Mouse (Mus musculus) forebrain, embryonic 11.5 days (tissue): ENCODE results near the gene Letm1. TPM values are rescaled to one million over a fixed set of nuclear protein-coding genes. Genes with fewer than 3 reads are reported as not detected.

ENCODE experiments used
- ATAC-seq: fragments of 200-750 bp; cut with Nextera tagmentation; replicated peaks from 2 replicates; pipeline ENCODE4 v1.8.0; 2017; ENCODE audit warnings: moderate TSS enrichment; ENCODE audit not compliant: low FRiP score
- DNase-seq: peaks from one replicate; pipeline ENCODE4 v3.0.0-alpha.2; 2017; ENCODE audit warnings: low spot score
- H3K27ac ChIP-seq: fragments of 300-500 bp; sonication (generic); 2 replicates; pipeline ENCODE4 v1.5.1; 2014; ENCODE audit warnings: low read depth, low read length
- H3K27me3 ChIP-seq: fragments of 300-500 bp; sonication (generic); 2 replicates; pipeline ENCODE4 v1.6.1; 2014; ENCODE audit warnings: mild to moderate bottlenecking, low read length, mixed read lengths; ENCODE audit not compliant: control insufficient read depth, insufficient read depth
- H3K36me3 ChIP-seq: fragments of 300-500 bp; sonication (generic); 2 replicates; pipeline ENCODE4 v1.6.1; 2014; ENCODE audit warnings: mild to moderate bottlenecking, low read length, moderate library complexity, mixed read lengths; ENCODE audit not compliant: control insufficient read depth, insufficient read depth
- H3K4me1 ChIP-seq: fragments of 300-500 bp; sonication (generic); replicated peaks from 2 replicates; pipeline ENCODE4 v1.6.1; 2014; ENCODE audit warnings: low read length, mixed read lengths; ENCODE audit not compliant: control insufficient read depth, insufficient read depth
- H3K4me2 ChIP-seq: fragments of 300-500 bp; sonication (generic); 2 replicates; pipeline ENCODE4 v1.6.1; 2014; ENCODE audit warnings: low read depth, mild to moderate bottlenecking, low read length, moderate library complexity, mixed read lengths; ENCODE audit not compliant: severe bottlenecking
- H3K4me3 ChIP-seq: fragments of 300-500 bp; sonication (generic); 2 replicates; pipeline ENCODE4 v1.5.1; 2014; ENCODE audit warnings: low read depth, low read length
- H3K9ac ChIP-seq: fragments of 300-500 bp; sonication (generic); 2 replicates; pipeline ENCODE4 v1.6.1; 2014; ENCODE audit warnings: low read length
- H3K9me3 ChIP-seq: fragments of 300-500 bp; sonication (generic); 2 replicates; pipeline ENCODE4 v1.6.1; 2016; ENCODE audit warnings: low read length, mixed read lengths; ENCODE audit not compliant: control insufficient read depth
- WGBS: fragments of 180-500 bp; shearing (Covaris S2); extraction: QIAGEN DNeasy Blood & Tissue Kit; methylation state at CpG from one replicate; pipeline ENCODE4 v1.1.7; 2014; 5-methylcytosine and 5-hydroxymethylcytosine counted together
- polyA plus RNA-seq: library from polyadenylated mRNA; unstranded; fragments of >200 nt; fragmentation: Nextera tagmentation; extraction: Ambion mirVana; gene quantifications from 2 replicates; pipeline ENCODE4 v1.2.1, GENCODE M21; 2014

Gene Letm1
- polyA plus RNA-seq, 1 experiment from 2014 or later: 63.9 TPM

GRCm38 (mm10) chr5:33697534-33697933 lies 85.1 kb downstream of the Letm1 start:
- Histone ChIP-seq H3K4me1 (peaks cover 67% of the 10 kb centered on the region), H3K27me3 (peaks cover 61% of the 10 kb centered on the region), H3K4me3 (no peak overlapping the region), H3K9ac (no peak overlapping the region), H3K4me2 (no peak overlapping the region), H3K27ac (peak overlapping the region; percentile 25; the same call in 1 of the 2 replicates), H3K9me3 (no peaks in the 10 kb centered on the region), H3K36me3 (no peaks in the 10 kb centered on the region)
- DNase-seq (no peak), ATAC-seq (no peak)
- 12% methylated on average over 1 of the region's 1 CpGs for WGBS

GRCm38 (mm10) chr5:33696430-33696829 lies 86.2 kb downstream of the Letm1 start:
- 37% methylated on average over 5 of the region's 5 CpGs for WGBS
- DNase-seq (peak; percentile 56), ATAC-seq (no peak)
- Histone ChIP-seq H3K27me3 (peaks cover 53% of the 10 kb centered on the region), H3K9me3 (no peaks in the 10 kb centered on the region), H3K4me1 (peaks cover 76% of the 10 kb centered on the region), H3K4me2 (no peak overlapping the region), H3K27ac (peak overlapping the region; percentile 83; the same call in 1 of the 2 replicates), H3K4me3 (no peak overlapping the region), H3K9ac (peak overlapping the region; percentile 23; the same call in 1 of the 2 replicates), H3K36me3 (no peaks in the 10 kb centered on the region)

- Histone ChIP-seq H3K9me3 (no peaks in the 10 kb centered on the region), H3K4me3 (peak overlapping the region; percentile 27), H3K4me2 (peak overlapping the region; percentile 77), H3K9ac (peak overlapping the region; percentile 60), H3K27ac (peak overlapping the region; percentile 83), H3K27me3 (peaks cover 50% of the 10 kb centered on the region), H3K4me1 (peaks cover 76% of the 10 kb centered on the region), H3K36me3 (no peaks in the 10 kb centered on the region)
- ATAC-seq: no peak
- no peak for DNase-seq
- 0% methylated on average over 24 of the region's 24 CpGs for whole genome bisulfite sequencing
These were observed 86.9 kb downstream of the Letm1 start for GRCm38 (mm10) chr5:33695718-33696121.

- H3K4me2 ChIP-seq: peak overlapping the region; percentile 77
- ATAC-seq: peak; percentile 87
- H3K9me3 ChIP-seq: no peaks in the 10 kb centered on the region
These were observed 87.5 kb downstream of the Letm1 start for GRCm38 (mm10) chr5:33694848-33695717.

GRCm38 (mm10) chr5:33694461-33694847 lies 88.2 kb downstream of the Letm1 start:
- Histone ChIP-seq H3K36me3 (no peaks in the 10 kb centered on the region), H3K4me3 (peak overlapping the region; percentile 27; the same call in 1 of the 2 replicates), H3K27me3 (peaks cover 48% of the 10 kb centered on the region), H3K9ac (no peak overlapping the region; the same call in 1 of the 2 replicates), H3K4me1 (peaks cover 80% of the 10 kb centered on the region), H3K27ac (peak overlapping the region; percentile 83), H3K4me2 (peak overlapping the region; percentile 77; the same call in 1 of the 2 replicates), H3K9me3 (no peaks in the 10 kb centered on the region)
- no peak for ATAC-seq
- 23% methylated on average over 9 of the region's 9 CpGs for WGBS
- DNase-seq: no peak

More at GRCm38 (mm10) chr5:33694848-33695717, 87.5 kb downstream of the Letm1 start:
- peak overlapping the region; percentile 60 for H3K9ac ChIP-seq
- H3K36me3 ChIP-seq: no peaks in the 10 kb centered on the region
- WGBS: under 1% methylated on average over 69 of the region's 71 CpGs
- H3K27ac ChIP-seq: peak overlapping the region; percentile 83
- peak overlapping the region; percentile 27 for H3K4me3 ChIP-seq
- peaks cover 53% of the 10 kb centered on the region for H3K27me3 ChIP-seq
- DNase-seq: peak; percentile 94
- peaks cover 78% of the 10 kb centered on the region for H3K4me1 ChIP-seq

GRCm38 (mm10) chr5:33692393-33692792 lies 90.2 kb downstream of the Letm1 start:
- Histone ChIP-seq H3K4me1 (peaks cover 73% of the 10 kb centered on the region), H3K4me2 (peak overlapping the region; percentile 36), H3K9me3 (no peaks in the 10 kb centered on the region), H3K9ac (peak overlapping the region; percentile 51), H3K27ac (peak overlapping the region; percentile 78), H3K27me3 (peaks cover 40% of the 10 kb centered on the region), H3K36me3 (no peaks in the 10 kb centered on the region), H3K4me3 (no peak overlapping the region)
- 1% methylated on average over 24 of the region's 24 CpGs for WGBS
- ATAC-seq (no peak), DNase-seq (peak; percentile 76)

- H3K27ac ChIP-seq: peak overlapping the region; percentile 85
- WGBS: 71% methylated on average over 11 of the region's 11 CpGs
- H3K4me1 ChIP-seq: peaks cover 51% of the 10 kb centered on the region
- H3K27me3 ChIP-seq: peaks cover 28% of the 10 kb centered on the region
- no peaks in the 10 kb centered on the region for H3K9me3 ChIP-seq
- H3K4me2 ChIP-seq: peak overlapping the region; percentile 42
- H3K4me3 ChIP-seq: no peak overlapping the region
- peak overlapping the region; percentile 50 for H3K9ac ChIP-seq
- ATAC-seq (no peak), DNase-seq (peak; percentile 61)
- H3K36me3 ChIP-seq: no peaks in the 10 kb centered on the region
These were observed 92.6 kb downstream of the Letm1 start for GRCm38 (mm10) chr5:33689852-33690645.
